Comparison of ENCODE assay signal across 8 mouse cellular contexts in genomic region chr7:127477687-127478634, GRCm38 (mm10). TPM values are rescaled to one million over a fixed set of nuclear protein-coding genes. Genes with fewer than 3 reads are reported as not detected.
DNase-seq lines count a peak whose midpoint lies in the region; ATAC-seq lines count a peak whose summit lies in the region.

No protein-coding gene starts in this region.

- peak overlapping the region; percentile 97 for H3K9ac ChIP-seq in heart, embryonic 13.5 days
- H3K9ac ChIP-seq in liver, embryonic 12.5 days: peak overlapping the region; percentile 97
- H3K9ac ChIP-seq in stomach, embryonic 15.5 days: peak overlapping the region; percentile 99

- no peaks in the 10 kb centered on the region for H3K4me1 ChIP-seq in brown adipose tissue, adult 24 weeks (ENCODE audit: control insufficient read depth, insufficient read depth, insufficient read length, low read length)
- peaks cover 38% of the 10 kb centered on the region for H3K4me1 ChIP-seq in heart, embryonic 13.5 days
- H3K4me1 ChIP-seq in liver, embryonic 12.5 days: peaks cover 53% of the 10 kb centered on the region
- H3K4me1 ChIP-seq in stomach, embryonic 15.5 days: peaks cover 27% of the 10 kb centered on the region

- peak overlapping the region; percentile 65 for H3K4me3 ChIP-seq in brown adipose tissue, adult 24 weeks (ENCODE audit: insufficient read depth, low read depth, low read length)
- H3K4me3 ChIP-seq in heart, embryonic 13.5 days: peak overlapping the region; percentile 81
- H3K4me3 ChIP-seq in liver, embryonic 12.5 days: peak overlapping the region; percentile 95
- peak overlapping the region; percentile 95 for H3K4me3 ChIP-seq in stomach, embryonic 15.5 days (replicated peaks)

- ATAC-seq in heart, embryonic 13.5 days (ENCODE audit: extremely low read depth, insufficient number of reproducible peaks, low FRiP score, low TSS enrichment): peak; percentile 89
- ATAC-seq in liver, embryonic 12.5 days: peak; percentile 94
- ATAC-seq in stomach, embryonic 15.5 days (ENCODE audit: insufficient read depth, low FRiP score, low read depth): peak; percentile 93

- WGBS in heart, embryonic 13.5 days: under 1% methylated on average over 50 of the region's 50 CpGs
- WGBS in liver, embryonic 12.5 days (ENCODE audit: insufficient replicate concordance): under 1% methylated on average over 50 of the region's 50 CpGs
- WGBS in stomach, embryonic 15.5 days: under 1% methylated on average over 50 of the region's 50 CpGs

- H3K4me2 ChIP-seq in heart, embryonic 13.5 days: peak overlapping the region; percentile 94
- H3K4me2 ChIP-seq in liver, embryonic 12.5 days: peak overlapping the region; percentile 95
- H3K4me2 ChIP-seq in stomach, embryonic 15.5 days: peak overlapping the region; percentile 81

- H3K36me3 ChIP-seq in heart, embryonic 13.5 days: peaks cover 68% of the 10 kb centered on the region
- H3K36me3 ChIP-seq in liver, embryonic 12.5 days: peaks cover 70% of the 10 kb centered on the region
- H3K36me3 ChIP-seq in stomach, embryonic 15.5 days: peaks cover 41% of the 10 kb centered on the region

- H3K27ac ChIP-seq in brown adipose tissue, adult 24 weeks (replicated peaks; ENCODE audit: low read depth, low read length): peak overlapping the region; percentile 98
- peak overlapping the region; percentile 98 for H3K27ac ChIP-seq in heart, embryonic 13.5 days (replicated peaks)
- H3K27ac ChIP-seq in liver, embryonic 12.5 days: peak overlapping the region; percentile 98
- H3K27ac ChIP-seq in stomach, embryonic 15.5 days: peak overlapping the region; percentile 99

- DNase-seq in CD4-positive, CD25-positive, alpha-beta regulatory T cell, adult 2 months (ENCODE audit: low read depth, low spot score): peak; percentile 100
- DNase-seq in fat pad, adult 2 months (ENCODE audit: extremely low read depth, low read depth, low spot score): peak; percentile 100
- peak; percentile 99 for DNase-seq in kidney, postnatal 10 days
- DNase-seq in natural killer cell, adult 2 months (ENCODE audit: low spot score in 2 of 2): peak; percentile 100

- no peaks in the 10 kb centered on the region for H3K27me3 ChIP-seq in heart, embryonic 13.5 days (replicated peaks)
- H3K27me3 ChIP-seq in liver, embryonic 12.5 days (replicated peaks): no peaks in the 10 kb centered on the region
- no peaks in the 10 kb centered on the region for H3K27me3 ChIP-seq in stomach, embryonic 15.5 days (replicated peaks)

- no peaks in the 10 kb centered on the region for H3K9me3 ChIP-seq in heart, embryonic 13.5 days
- H3K9me3 ChIP-seq in liver, embryonic 12.5 days (replicated peaks): no peaks in the 10 kb centered on the region
- no peaks in the 10 kb centered on the region for H3K9me3 ChIP-seq in stomach, embryonic 15.5 days

RNA-seq across cellular contexts. Expression of gene Fbrs, which starts 1.0 kb away (rescaled TPM):
- polyA plus RNA-seq in brown adipose tissue, adult 24 weeks (2012; ENCODE audit: insufficient read depth, insufficient read length, missing spikeins): 16.5 and 18.2 TPM in 2 replicates
- 7.3 and 7.7 TPM in 2 replicates for polyA plus RNA-seq in heart, embryonic 13.5 days (2015; fragmentation: Nextera tagmentation; extraction: Ambion mirVana)
- 6.9 and 8.1 TPM in 2 replicates for polyA plus RNA-seq in liver, embryonic 12.5 days (2016; fragmentation: Nextera tagmentation; extraction: Ambion mirVana)
- polyA plus RNA-seq in stomach, embryonic 15.5 days (2015; fragmentation: Nextera tagmentation; extraction: Ambion mirVana): 12.2 and 13.8 TPM in 2 replicates

RNA-seq across cellular contexts. Expression of gene Prr14, which starts 18.6 kb away (rescaled TPM):
- 26.0 and 27.1 TPM in 2 replicates for polyA plus RNA-seq in brown adipose tissue, adult 24 weeks (2012; ENCODE audit: insufficient read depth, insufficient read length, missing spikeins)
- polyA plus RNA-seq in heart, embryonic 13.5 days (2015; fragmentation: Nextera tagmentation; extraction: Ambion mirVana): 27.3 and 27.7 TPM in 2 replicates
- polyA plus RNA-seq in liver, embryonic 12.5 days (2016; fragmentation: Nextera tagmentation; extraction: Ambion mirVana): 29.6 and 31.0 TPM in 2 replicates
- polyA plus RNA-seq in stomach, embryonic 15.5 days (2015; fragmentation: Nextera tagmentation; extraction: Ambion mirVana): 38.6 and 38.8 TPM in 2 replicates

RNA-seq across cellular contexts. Expression of gene Zfp689, which starts 29.0 kb away (rescaled TPM):
- polyA plus RNA-seq in brown adipose tissue, adult 24 weeks (2012; ENCODE audit: insufficient read depth, insufficient read length, missing spikeins): 0.40 and 1.3 TPM in 2 replicates
- 5.1 and 5.2 TPM in 2 replicates for polyA plus RNA-seq in heart, embryonic 13.5 days (2015; fragmentation: Nextera tagmentation; extraction: Ambion mirVana)
- 3.1 and 3.3 TPM in 2 replicates for polyA plus RNA-seq in liver, embryonic 12.5 days (2016; fragmentation: Nextera tagmentation; extraction: Ambion mirVana)
- 5.7 and 7.2 TPM in 2 replicates for polyA plus RNA-seq in stomach, embryonic 15.5 days (2015; fragmentation: Nextera tagmentation; extraction: Ambion mirVana)

RNA-seq across cellular contexts. Expression of gene Srcap, which starts 33.8 kb away (rescaled TPM):
- polyA plus RNA-seq in brown adipose tissue, adult 24 weeks (2012; ENCODE audit: insufficient read depth, insufficient read length, missing spikeins): 21.6 and 24.7 TPM in 2 replicates
- polyA plus RNA-seq in heart, embryonic 13.5 days (2015; fragmentation: Nextera tagmentation; extraction: Ambion mirVana): 30.9 and 33.1 TPM in 2 replicates
- 38.2 and 38.8 TPM in 2 replicates for polyA plus RNA-seq in liver, embryonic 12.5 days (2016; fragmentation: Nextera tagmentation; extraction: Ambion mirVana)
- polyA plus RNA-seq in stomach, embryonic 15.5 days (2015; fragmentation: Nextera tagmentation; extraction: Ambion mirVana): 49.7 and 55.4 TPM in 2 replicates

RNA-seq across cellular contexts. Expression of gene Gm42715, which starts 41.4 kb away (rescaled TPM):
- polyA plus RNA-seq in brown adipose tissue, adult 24 weeks (2012; ENCODE audit: insufficient read depth, insufficient read length, missing spikeins): 0.28 and 3.4 TPM in 2 replicates
- 9.4 TPM in 2 replicates for polyA plus RNA-seq in heart, embryonic 13.5 days (2015; fragmentation: Nextera tagmentation; extraction: Ambion mirVana)
- 7.9 and 8.8 TPM in 2 replicates for polyA plus RNA-seq in liver, embryonic 12.5 days (2016; fragmentation: Nextera tagmentation; extraction: Ambion mirVana)
- 13.4 and 14.8 TPM in 2 replicates for polyA plus RNA-seq in stomach, embryonic 15.5 days (2015; fragmentation: Nextera tagmentation; extraction: Ambion mirVana)

Comparison
In these comparisons a context has a peak if more than half of its experiments do, and no peak if none do; other contexts are left out.
1. Peak in every context shown above with its lines: DNase-seq, ATAC-seq, H3K4me3 ChIP-seq and H3K27ac ChIP-seq.